Mouse (Mus musculus): ENCODE data around the gene Pde6d.

- TF ChIP-seq POLR2A (IDR thresholded peaks at IDR 0.05; ENCODE audit: low read depth, low read length) (peak; percentile 98), CTCF (conservative IDR thresholded peaks at IDR 0.05; ENCODE audit: insufficient read depth, insufficient read length, low read depth, low read length) (no peak)
These were observed 56.2 kb downstream of the Pde6d start, which contains the start of gene Ptma for GRCm38 (mm10) chr1:86526116-86526788.

Measured in kidney, adult 2 months (tissue).